Mouse (Mus musculus): ENCODE measurements around the gene Tmeff1.

Gene Tmeff1

DNA sequence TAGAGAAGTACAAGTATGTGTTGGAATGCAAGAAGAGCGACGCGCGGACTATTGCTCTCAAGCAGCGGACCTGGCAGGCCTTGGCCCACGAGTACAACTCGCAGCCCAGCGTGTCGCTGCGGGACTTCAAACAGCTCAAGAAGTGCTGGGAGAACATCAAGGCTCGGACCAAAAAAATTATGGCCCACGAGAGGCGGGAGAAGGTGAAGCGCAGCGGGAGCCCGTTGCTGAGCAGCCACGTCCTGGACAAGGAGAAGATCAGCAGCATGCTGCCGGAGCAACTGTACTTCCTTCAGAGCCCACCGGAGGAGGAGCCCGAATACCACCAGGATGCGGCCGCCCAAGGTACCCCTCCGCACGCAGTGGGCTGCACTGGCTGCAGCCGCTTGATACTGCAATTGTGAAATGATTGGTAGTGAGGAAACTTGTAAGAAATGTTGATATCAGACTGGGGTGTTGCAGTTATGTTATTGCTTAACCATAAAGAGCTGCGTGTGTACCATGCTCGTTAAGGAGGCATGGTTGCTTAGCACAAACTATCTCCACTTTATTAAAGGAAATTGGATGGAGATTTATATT, 32.4 kb upstream of the Tmeff1 start:
- POLR2A ChIA-PET = interaction anchor here (0.5 to 5.6 kb wide), 15 partner anchors 10 to 968 kb away, joined by 3 to 63 read pairs (median 4); partner anchors contain the start of genes Msantd3 (in 2 of the 4) and Tmeff1 (in 1 of the 4)
- CTCF ChIA-PET = interaction anchor here in 1 of 4 experiments (1.1 kb wide), 1 partner anchor 41 kb away, joined by 3 read pairs; no protein-coding TSS in a partner anchor

DNA sequence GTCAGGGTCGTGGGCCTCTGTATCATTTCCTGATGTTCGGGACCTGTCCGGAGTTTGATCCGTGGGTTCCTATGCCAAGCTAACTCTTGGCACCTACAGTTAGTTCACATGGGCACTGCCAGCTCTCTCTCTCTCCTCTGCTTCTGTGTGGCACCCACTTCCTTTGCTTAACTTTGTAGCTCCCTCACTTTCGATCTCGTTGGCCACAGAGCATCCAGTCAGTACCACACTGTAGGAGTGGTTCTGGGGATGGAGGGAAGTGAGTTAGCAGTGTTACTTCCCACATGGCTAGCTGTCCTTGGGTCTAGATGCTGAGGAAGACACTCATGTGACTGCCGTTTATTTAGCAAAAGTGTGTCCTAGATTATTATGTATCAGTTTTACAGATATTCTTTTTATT, 30.8 kb upstream of the Tmeff1 start:
- ChIA-PET CTCF (interaction anchor here in 1 of 4 experiments (1.1 kb wide), 1 partner anchor 11 kb away, joined by 4 read pairs; no protein-coding TSS in a partner anchor), POLR2A (interaction anchor here in 3 of 4 experiments (0.6 to 1.8 kb wide), 8 partner anchors 8 to 913 kb away, joined by 3 to 5 read pairs (median 3); partner anchors contain the start of gene Tmeff1 (in 2 of the 3))

DNA sequence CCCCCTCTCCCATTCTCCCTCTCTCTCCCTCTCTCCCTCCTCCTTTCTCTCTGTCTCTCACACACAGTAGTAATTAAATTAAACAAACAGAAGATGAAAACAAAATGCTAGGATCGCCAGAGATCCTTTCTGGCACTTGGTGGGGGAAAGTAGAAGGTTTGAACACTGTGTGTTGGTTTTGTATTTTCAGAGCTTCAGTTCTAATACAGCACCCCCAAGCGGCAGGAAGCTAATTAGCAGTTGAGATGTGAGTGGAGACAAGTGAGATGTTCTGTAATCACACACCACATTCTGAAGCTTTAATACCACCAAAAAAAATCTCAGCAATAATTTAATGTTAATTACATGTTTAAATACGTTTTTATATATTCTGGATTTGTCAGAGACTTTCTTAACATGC, 29.2 kb upstream of the Tmeff1 start:
- POLR2A ChIA-PET = interaction anchor here in 3 of 4 experiments (0.6 to 2.8 kb wide), 19 partner anchors 9 to 130 kb away, joined by 3 to 15 read pairs (median 4); partner anchors contain the start of gene Tmeff1 (in 2 of the 3)
- CTCF ChIA-PET = interaction anchor here (0.6 to 1.8 kb wide), 31 partner anchors 8 to 600 kb away, joined by 3 to 12 read pairs (median 4); partner anchors contain the start of genes Tex10 (in 1 of the 4) and Tmeff1 (in 1 of the 4)

DNA sequence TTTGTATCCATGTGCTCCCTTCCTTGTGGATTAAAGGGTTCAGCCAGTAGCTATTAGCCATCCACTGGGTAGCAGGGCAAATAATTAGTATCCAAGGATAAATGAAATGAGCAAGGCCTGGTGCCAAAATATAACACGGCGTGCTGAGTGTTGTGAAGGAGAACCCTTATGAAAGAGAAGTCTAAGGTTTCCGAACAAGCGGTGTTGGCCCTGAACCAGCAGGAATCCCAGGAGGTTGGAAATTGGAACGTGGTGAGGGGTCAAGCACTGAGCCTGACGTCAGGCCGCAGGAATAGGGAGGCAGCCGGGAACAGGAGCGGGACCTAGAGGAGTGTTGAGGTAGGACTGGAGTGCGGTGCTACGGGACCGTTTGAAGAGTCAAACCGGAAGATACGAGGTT, 25.3 kb upstream of the Tmeff1 start:
- ChIA-PET POLR2A (interaction anchor here in 3 of 4 experiments (0.9 to 2.0 kb wide), 14 partner anchors 8 to 72 kb away, joined by 3 to 9 read pairs (median 4); partner anchors contain the start of gene Tmeff1 (in 2 of the 3)), CTCF (interaction anchor here in 3 of 4 experiments (0.6 to 1.3 kb wide), 4 partner anchors 10 to 121 kb away, joined by 3 to 5 read pairs (median 4); no protein-coding TSS in a partner anchor)

DNA sequence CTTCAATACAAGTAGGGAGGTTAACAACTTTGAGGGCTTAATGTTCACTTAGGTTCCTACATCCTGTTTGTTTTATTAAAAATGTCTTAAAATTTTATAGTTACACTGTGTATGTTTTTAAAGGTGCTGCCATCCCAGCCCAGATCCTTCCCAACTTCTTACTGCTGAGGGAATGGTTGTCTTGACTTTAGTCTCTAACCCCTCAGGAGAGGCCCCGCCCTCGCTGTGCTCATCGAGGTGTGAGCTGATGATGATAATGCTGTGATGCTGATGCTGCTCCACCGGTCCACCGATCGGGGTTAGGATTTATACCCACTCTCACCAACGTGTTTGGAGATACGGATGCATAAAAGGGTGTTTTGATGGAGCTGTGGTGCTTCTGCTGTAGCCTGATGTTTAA, 23.1 kb upstream of the Tmeff1 start:
- POLR2A ChIA-PET = interaction anchor here in 2 of 4 experiments (0.7 to 2.0 kb wide), 8 partner anchors 8 to 59 kb away, joined by 3 to 10 read pairs (median 4); partner anchors contain the start of gene Tmeff1 (in 1 of the 2)
- CTCF ChIA-PET = interaction anchor here in 1 of 4 experiments (1.2 kb wide), 1 partner anchor 119 kb away, joined by 5 read pairs; no protein-coding TSS in a partner anchor

- ChIA-PET CTCF (interaction anchor here in 3 of 4 experiments (0.7 to 1.7 kb wide), 4 partner anchors 9 to 94 kb away, joined by 3 to 12 read pairs (median 6); no protein-coding TSS in a partner anchor), POLR2A (interaction anchor here in 3 of 4 experiments (0.6 to 2.3 kb wide), 9 partner anchors 9 to 519 kb away, joined by 3 to 8 read pairs (median 3); no protein-coding TSS in a partner anchor)
Observed at GRCm38 (mm10) chr4:48564962-48565361, 20.0 kb upstream of the Tmeff1 start.

GRCm38 (mm10) chr4:48576361-48576760, 8.6 kb upstream of the Tmeff1 start:
- CTCF ChIA-PET = interaction anchor here in 2 of 4 experiments (0.5 to 1.0 kb wide), 3 partner anchors 10 to 460 kb away, joined by 3 to 5 read pairs (median 4); no protein-coding TSS in a partner anchor
- POLR2A ChIA-PET = interaction anchor here in 3 of 4 experiments (0.6 to 2.4 kb wide), 8 partner anchors 9 to 76 kb away, joined by 3 to 25 read pairs (median 3); partner anchors contain the start of gene Tmeff1 (in 3 of the 3)

GRCm38 (mm10) chr4:48577831-48578230, 7.1 kb upstream of the Tmeff1 start:
- CTCF ChIA-PET = interaction anchor here in 1 of 4 experiments (0.5 kb wide), 1 partner anchor 18 kb away, joined by 5 read pairs; no protein-coding TSS in a partner anchor
- POLR2A ChIA-PET = interaction anchor here in 3 of 4 experiments (0.5 to 2.2 kb wide), 4 partner anchors 9 to 35 kb away, joined by 3 to 10 read pairs (median 4); no protein-coding TSS in a partner anchor

- POLR2A ChIA-PET = interaction anchor here in 3 of 4 experiments (0.5 to 2.2 kb wide), 9 partner anchors 9 to 67 kb away, joined by 3 to 26 read pairs (median 4); no protein-coding TSS in a partner anchor
- CTCF ChIA-PET = interaction anchor here in 2 of 4 experiments (0.5 to 1.8 kb wide), 2 partner anchors 19 to 97 kb away, joined by 4 to 5 read pairs; no protein-coding TSS in a partner anchor
Observed at GRCm38 (mm10) chr4:48578399-48578798, 6.6 kb upstream of the Tmeff1 start.

- POLR2A ChIA-PET = interaction anchor here in 3 of 4 experiments (0.5 to 2.2 kb wide), 25 partner anchors 9 to 1104 kb away, joined by 3 to 26 read pairs (median 4); partner anchors contain the start of gene Tex10 (in 1 of the 3)
- CTCF ChIA-PET = interaction anchor here in 3 of 4 experiments (0.5 to 1.8 kb wide), 4 partner anchors 23 to 573 kb away, joined by 3 to 15 read pairs (median 4); no protein-coding TSS in a partner anchor
Observed at GRCm38 (mm10) chr4:48579475-48580110, 5.4 kb upstream of the Tmeff1 start.

DNA sequence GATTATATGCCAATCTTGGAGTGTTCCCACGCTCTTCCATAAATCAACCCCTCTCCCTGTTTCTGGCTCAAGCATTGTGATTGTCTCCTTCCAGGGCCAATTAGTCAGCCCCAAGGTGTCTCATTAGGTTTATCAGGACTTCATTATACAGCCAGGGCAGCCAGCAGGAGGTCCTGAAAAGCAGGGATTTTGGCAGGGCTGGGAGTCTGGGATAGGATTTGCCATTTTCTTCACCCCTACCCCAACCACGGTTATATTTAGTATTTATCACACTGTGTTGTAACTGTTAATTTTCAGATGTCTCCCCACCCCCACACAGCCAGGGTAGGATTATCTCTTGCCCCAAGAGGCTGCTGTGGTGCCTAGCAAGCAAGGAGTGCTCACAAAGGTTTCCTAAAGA, 3.8 kb upstream of the Tmeff1 start:
- POLR2A ChIA-PET = interaction anchor here in 2 of 4 experiments (0.6 to 0.7 kb wide), 2 partner anchors 13 to 537 kb away, joined by 3 read pairs; no protein-coding TSS in a partner anchor

DNA sequence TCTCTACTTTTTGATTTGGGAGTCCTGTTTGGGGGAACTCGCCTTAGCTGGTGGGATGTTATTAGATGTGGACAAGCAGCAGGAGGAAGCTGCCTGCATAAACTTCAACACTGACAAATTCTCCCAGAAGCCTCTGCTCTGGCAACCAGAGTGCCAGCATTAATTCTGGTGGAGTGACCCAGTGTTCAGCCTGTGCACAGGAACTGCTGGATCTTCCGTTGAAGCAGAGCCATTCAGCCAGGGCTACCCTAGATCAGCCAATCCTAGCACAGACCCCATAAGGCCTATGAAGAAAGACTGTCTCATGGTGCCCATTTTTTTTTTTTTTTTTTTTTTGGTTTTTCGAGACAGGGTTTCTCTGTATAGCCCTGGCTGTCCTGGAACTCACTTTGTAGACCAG, 3.0 kb upstream of the Tmeff1 start:
- POLR2A ChIA-PET = interaction anchor here in 1 of 4 experiments (1.4 kb wide), 1 partner anchor 9 kb away, joined by 5 read pairs; no protein-coding TSS in a partner anchor
- CTCF ChIA-PET = no interaction called here

More for the DNA sequence above, 3.8 kb upstream of the Tmeff1 start:
- CTCF ChIA-PET = no interaction called here

DNA sequence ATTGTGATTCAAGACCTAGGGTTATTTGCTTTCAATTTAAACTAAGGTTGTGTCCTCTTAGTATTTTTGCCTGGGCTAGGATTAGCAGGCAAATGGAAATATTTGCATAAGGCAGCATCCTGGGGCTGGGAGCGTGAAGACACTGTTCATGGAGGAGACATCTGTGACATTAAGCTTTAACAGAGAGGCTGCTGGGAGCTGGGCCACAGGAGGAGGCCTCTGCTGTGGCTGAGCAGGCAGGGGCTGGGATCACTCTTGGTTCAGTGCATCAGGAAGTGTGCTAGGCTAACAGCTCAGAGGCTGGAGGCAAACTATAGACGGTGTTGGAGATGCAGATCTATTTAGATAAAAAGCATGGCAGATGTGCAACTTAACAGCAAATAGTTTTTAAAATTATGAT, 2.0 kb upstream of the Tmeff1 start:
- ChIA-PET POLR2A (interaction anchor here in 3 of 4 experiments (0.6 to 6.9 kb wide), 9 partner anchors 9 to 40 kb away, joined by 3 to 105 read pairs (median 4); no protein-coding TSS in a partner anchor), CTCF (interaction anchor here in 2 of 4 experiments (0.7 to 0.8 kb wide), 2 partner anchors 98 to 450 kb away, joined by 3 to 4 read pairs; no protein-coding TSS in a partner anchor)

DNA sequence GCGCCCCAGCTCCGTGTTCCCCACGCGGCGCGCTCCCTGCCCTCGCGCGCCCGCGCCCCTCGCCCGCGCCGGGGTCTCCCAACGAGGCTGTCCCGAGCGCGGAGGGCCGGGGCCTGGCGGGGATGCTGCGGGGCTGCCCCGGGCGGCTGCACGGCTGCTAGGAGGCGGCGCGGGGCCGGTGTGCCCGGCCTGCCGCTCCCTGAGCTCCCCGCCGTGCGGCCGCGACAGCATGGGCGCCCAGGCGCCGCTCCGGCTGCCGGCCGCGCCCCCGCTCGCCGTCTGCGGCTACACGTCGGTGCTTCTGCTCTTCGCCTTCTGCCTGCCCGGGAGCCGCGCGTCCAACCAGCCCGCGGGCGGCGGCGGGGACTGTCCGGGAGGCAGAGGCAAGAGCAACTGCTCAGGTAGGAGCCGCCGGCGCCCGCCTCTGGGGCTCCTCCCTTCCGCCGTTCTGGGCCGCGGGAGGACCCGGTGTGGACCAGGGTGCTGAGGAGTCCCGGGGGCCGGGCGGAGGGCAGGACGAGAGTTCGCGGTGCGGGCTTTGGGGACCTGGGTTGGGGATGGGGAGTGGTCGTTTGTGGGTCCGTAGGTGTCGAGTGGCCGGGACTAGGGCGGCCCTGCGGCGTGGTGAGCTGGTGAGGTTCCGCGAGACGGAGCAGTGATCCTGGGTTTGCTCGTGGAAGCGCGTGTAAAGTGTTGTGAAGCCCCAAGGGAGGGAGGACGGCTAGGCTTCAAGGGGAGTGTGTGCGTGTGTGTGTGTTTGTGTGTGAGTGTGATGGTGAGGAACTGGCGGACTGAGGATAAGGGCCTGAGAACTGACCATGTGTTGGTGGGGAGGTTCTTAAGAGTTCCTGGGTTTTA, 496 bp downstream of the Tmeff1 start:
- ChIA-PET CTCF (interaction anchor here in 1 of 4 experiments (0.8 to 1.5 kb wide), 8 partner anchors 9 to 95 kb away, joined by 3 to 6 read pairs (median 3); no protein-coding TSS in a partner anchor), POLR2A (interaction anchor here (0.5 to 6.9 kb wide), 88 partner anchors 8 to 1234 kb away, joined by 3 to 105 read pairs (median 5); partner anchors contain the start of genes Tex10 (in 3 of the 4), Alg2 (in 1 of the 4), Erp44 (in 1 of the 4) and Invs (in 1 of the 4))

- CTCF ChIA-PET = interaction anchor here in 3 of 4 experiments (0.6 to 1.4 kb wide), 7 partner anchors 10 to 1962 kb away, joined by 3 to 4 read pairs (median 3); no protein-coding TSS in a partner anchor
- POLR2A ChIA-PET = interaction anchor here (0.5 to 6.9 kb wide), 57 partner anchors 8 to 1112 kb away, joined by 3 to 105 read pairs (median 7); partner anchors contain the start of genes Tex10 (in 2 of the 4), Alg2 (in 1 of the 4), Erp44 (in 1 of the 4) and Invs (in 1 of the 4)
Observed at GRCm38 (mm10) chr4:48586099-48586821, 1.3 kb downstream of the Tmeff1 start.

GRCm38 (mm10) chr4:48587526-48587925, 2.6 kb downstream of the Tmeff1 start:
- ChIA-PET CTCF (interaction anchor here in 2 of 4 experiments (0.7 to 1.4 kb wide), 3 partner anchors 15 to 548 kb away, joined by 3 read pairs; no protein-coding TSS in a partner anchor), POLR2A (interaction anchor here in 3 of 4 experiments (0.7 to 6.9 kb wide), 23 partner anchors 9 to 489 kb away, joined by 3 to 105 read pairs (median 9); partner anchors contain the start of genes Msantd3 (in 1 of the 3) and Tex10 (in 1 of the 3))

Measured in embryonic stem cell, embryonic (primary cell).